Comparison of ENCODE assay signal across 8 mouse cellular contexts in the genomic region with DNA sequence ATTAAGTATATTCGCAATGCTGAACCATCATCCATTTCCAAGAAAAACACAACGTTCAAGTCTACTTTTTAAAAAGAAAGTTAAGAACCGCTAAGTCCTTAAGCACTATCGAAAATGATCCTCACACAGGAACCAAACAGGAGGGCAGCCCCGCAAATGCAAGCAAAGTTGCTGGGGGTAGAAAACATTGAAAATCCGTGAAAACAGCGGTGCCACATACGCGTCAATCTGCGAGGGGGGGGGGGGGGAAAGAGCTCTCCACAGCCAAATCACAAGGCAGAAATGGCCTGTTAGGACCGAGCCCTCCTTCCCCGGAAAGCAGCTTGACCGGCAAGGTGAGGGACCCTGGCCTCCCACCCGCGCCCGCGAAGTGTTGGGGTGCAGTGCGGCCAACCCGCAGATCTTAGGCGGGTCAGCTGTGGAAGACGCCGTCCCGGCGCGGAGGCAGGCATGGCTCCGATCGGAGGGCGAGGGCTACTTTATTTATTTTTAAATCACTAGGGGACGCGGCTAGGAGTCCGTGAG. TPM values are rescaled to one million over a fixed set of nuclear protein-coding genes. Genes with fewer than 3 reads are reported as not detected.
A peak's percentile ranks its signal among the peaks of the same experiment; 100 is the strongest.
DNase-seq lines count a peak whose midpoint lies in the region; ATAC-seq and TF ChIP-seq lines count a peak whose summit lies in the region.

No protein-coding gene starts in this region.

- H3K27ac ChIP-seq in heart, adult 2 months: peak overlapping the region; percentile 75
- H3K27ac ChIP-seq in ES-E14 (ENCODE audit: insufficient read depth, low read depth, low read length, poor library complexity, severe bottlenecking): peak overlapping the region; percentile 95
- H3K27ac ChIP-seq in hindbrain, embryonic 10.5 days: peak overlapping the region; percentile 100

- H3K4me3 ChIP-seq in heart, adult 2 months: peak overlapping the region; percentile 84
- H3K4me3 ChIP-seq in ES-E14 (ENCODE audit: insufficient read depth in 1 of 2, low read depth in 1 of 2, low read length in 2 of 2, poor library complexity in 1 of 2, severe bottlenecking in 1 of 2): peak overlapping the region; percentile 95 to 96
- H3K4me3 ChIP-seq in hindbrain, embryonic 10.5 days: peak overlapping the region; percentile 85
- H3K4me3 ChIP-seq in megakaryocyte, embryonic 14.5 days (replicated peaks): peak overlapping the region; percentile 97

- H3K36me3 ChIP-seq in heart, adult 2 months (ENCODE audit: control insufficient read depth, insufficient read depth, low read length): peaks cover 7% of the 10 kb centered on the region
- H3K36me3 ChIP-seq in ES-E14 (ENCODE audit: control insufficient read depth, insufficient read depth, low read length, poor library complexity, severe bottlenecking): peaks cover 17% of the 10 kb centered on the region
- H3K36me3 ChIP-seq in hindbrain, embryonic 10.5 days: peaks cover 29% of the 10 kb centered on the region
- H3K36me3 ChIP-seq in megakaryocyte, embryonic 14.5 days (replicated peaks; ENCODE audit: low read length): peaks cover 33% of the 10 kb centered on the region

- no peaks in the 10 kb centered on the region for H3K27me3 ChIP-seq in heart, adult 2 months (ENCODE audit: control insufficient read depth, insufficient read depth, low read length)
- H3K27me3 ChIP-seq in hindbrain, embryonic 10.5 days (ENCODE audit: insufficient read depth, poor library complexity, severe bottlenecking): no peaks in the 10 kb centered on the region
- H3K27me3 ChIP-seq in megakaryocyte, embryonic 14.5 days (replicated peaks): no peaks in the 10 kb centered on the region

- no peak for TF ChIP-seq EP300 in heart, adult 2 months (IDR thresholded peaks at IDR 0.05; ENCODE audit: insufficient read depth, low read depth, low read length)

- H3K79me2 ChIP-seq in heart, adult 2 months (replicated peaks; ENCODE audit: control insufficient read depth, insufficient read depth, low read length): no peaks in the 10 kb centered on the region

- TF ChIP-seq CTCF in heart, adult 2 months (IDR thresholded peaks at IDR 0.05): no peak

- no peak for DNase-seq in heart, adult 2 months
- DNase-seq in heart, adult 9 months (ENCODE audit: low spot score in 2 of 2): no peak
- no peak for DNase-seq in ES-E14 (ENCODE audit: low read depth, low spot score)
- DNase-seq in hindbrain, embryonic 10.5 days (ENCODE audit: low spot score): no peak
- no peak for DNase-seq in frontal cortex, postnatal 14 days (ENCODE audit: low spot score in 2 of 2)
- no peak for DNase-seq in right cerebral cortex, adult 2 months (ENCODE audit: low spot score in 2 of 2)

- peaks cover 2% of the 10 kb centered on the region for H3K4me1 ChIP-seq in heart, adult 2 months (ENCODE audit: control insufficient read depth, insufficient read depth, low read length)
- peaks cover 2 to 7% of the 10 kb centered on the region in 2 experiments; a peak in 2 of 4 replicates for H3K4me1 ChIP-seq in ES-E14 (ENCODE audit: control insufficient read depth in 2 of 2, insufficient read depth in 2 of 2, low read length in 2 of 2, poor library complexity in 1 of 2)
- H3K4me1 ChIP-seq in hindbrain, embryonic 10.5 days (replicated peaks): peaks cover 14% of the 10 kb centered on the region
- peaks cover 46% of the 10 kb centered on the region for H3K4me1 ChIP-seq in megakaryocyte, embryonic 14.5 days

- no peak; the same call in 1 of the 2 replicates for ATAC-seq in megakaryocyte progenitor cell, adult 5-6 weeks (replicated peaks; ENCODE audit: poor library complexity)

- H3K9ac ChIP-seq in heart, adult 2 months (ENCODE audit: low read depth, low read length): peak overlapping the region; percentile 43
- H3K9ac ChIP-seq in ES-E14 (ENCODE audit: insufficient read depth, low read depth, low read length, poor library complexity, severe bottlenecking): peak overlapping the region; percentile 99

- in situ Hi-C loops in ES-E14 (cut with MboI; ENCODE audit: low sequenced_read_pairs in 2 of 2, unreplicated experiment in 2 of 2): no loop called here

- TF ChIP-seq POLR2A in heart, adult 2 months (IDR thresholded peaks at IDR 0.05; ENCODE audit: insufficient read depth, low read depth, low read length): no peak

- no peaks in the 10 kb centered on the region for H3K9me3 ChIP-seq in ES-E14 (ENCODE audit: control insufficient read depth, insufficient read depth, low read depth, low read length)
- H3K9me3 ChIP-seq in hindbrain, embryonic 10.5 days: no peaks in the 10 kb centered on the region
- no peaks in the 10 kb centered on the region for H3K9me3 ChIP-seq in megakaryocyte, embryonic 14.5 days

- WGBS in heart, adult 2 months: 2% methylated on average over 31 of the region's 31 CpGs
- 2% methylated on average over 31 of the region's 31 CpGs for WGBS in hindbrain, embryonic 10.5 days

- intact Hi-C loops in heart, adult 2 months (cut with DNase I): loop anchor here (5.0 kb wide), 1 partner anchor 79 kb away; no protein-coding TSS in a partner anchor

TF ChIP-seq in ES-E14, 5 proteins besides CTCF, POLR2A, EP300 and RAD21:
- TF ChIP-seq MAFK (IDR thresholded peaks at IDR 0.05; ENCODE audit: insufficient read depth, low read depth, low read length): no peak
- TF ChIP-seq CHD2 (IDR thresholded peaks at IDR 0.05; ENCODE audit: low read depth, low read length): no peak
- TF ChIP-seq ZC3H11A (IDR thresholded peaks at IDR 0.05; ENCODE audit: borderline replicate concordance, low read depth, low read length): no peak
- no peak for TF ChIP-seq HCFC1 (IDR thresholded peaks at IDR 0.05; ENCODE audit: borderline replicate concordance, insufficient read depth, low read length)
- no peak for TF ChIP-seq ZNF384 (IDR thresholded peaks at IDR 0.05; ENCODE audit: low read depth, low read length)

RNA-seq across cellular contexts. Expression of a gene that starts 0.9 kb away (rescaled TPM):
- 1 to 10 TPM; 9.1 to 9.2 TPM for total RNA-seq in heart, adult 2 months (2021)
- polyA plus RNA-seq in heart, adult 2 months (2012; rRNA removed): 1.1 and 1.7 TPM in 2 replicates
- total RNA-seq in ES-E14 (2012; rRNA removed): 144 and 190 TPM in 2 replicates
- 389 and 567 TPM in 2 replicates for polyA plus RNA-seq in hindbrain, embryonic 10.5 days (2016; fragmentation: Nextera tagmentation; extraction: Ambion mirVana)
- polyA plus RNA-seq in megakaryocyte, embryonic 14.5 days (2012; ENCODE audit: insufficient read depth, low replicate concordance): 9.4 and 95.5 TPM in 2 replicates
- total RNA-seq in megakaryocyte progenitor cell, adult 5-6 weeks (2015): 432 and 457 TPM in 2 replicates
- total RNA-seq in megakaryocyte progenitor cell, adult 5-6 weeks (2017): 491 and 530 TPM in 2 replicates

RNA-seq across cellular contexts. Expression of a gene that starts 23.2 kb away (rescaled TPM):
- total RNA-seq in heart, adult 2 months (2021): 10 to 100 TPM; 11.6 to 13.8 TPM
- 5.1 and 6.9 TPM in 2 replicates for polyA plus RNA-seq in heart, adult 2 months (2012; rRNA removed)
- 61.5 and 76.8 TPM in 2 replicates for total RNA-seq in ES-E14 (2012; rRNA removed)
- 81.9 and 97.8 TPM in 2 replicates for polyA plus RNA-seq in hindbrain, embryonic 10.5 days (2016; fragmentation: Nextera tagmentation; extraction: Ambion mirVana)
- polyA plus RNA-seq in megakaryocyte, embryonic 14.5 days (2012; ENCODE audit: insufficient read depth, low replicate concordance): 20.8 and 44.3 TPM in 2 replicates
- 56.9 and 60.7 TPM in 2 replicates for total RNA-seq in megakaryocyte progenitor cell, adult 5-6 weeks (2015)
- 73.0 and 90.5 TPM in 2 replicates for total RNA-seq in megakaryocyte progenitor cell, adult 5-6 weeks (2017)

RNA-seq across cellular contexts. Expression of a gene that starts 55.1 kb away (rescaled TPM):
- total RNA-seq in heart, adult 2 months (2021): not detected
- 0.29 TPM in 1 of 2 replicates, not detected in the other for polyA plus RNA-seq in heart, adult 2 months (2012; rRNA removed)
- not detected in 2 replicates for total RNA-seq in ES-E14 (2012; rRNA removed)
- 0.61 and 0.90 TPM in 2 replicates for polyA plus RNA-seq in hindbrain, embryonic 10.5 days (2016; fragmentation: Nextera tagmentation; extraction: Ambion mirVana)
- not detected in 2 replicates for polyA plus RNA-seq in megakaryocyte, embryonic 14.5 days (2012; ENCODE audit: insufficient read depth, low replicate concordance)
- total RNA-seq in megakaryocyte progenitor cell, adult 5-6 weeks (2015): 0.88 and 1.6 TPM in 2 replicates
- total RNA-seq in megakaryocyte progenitor cell, adult 5-6 weeks (2017): not detected in 2 replicates

Comparison
In these comparisons a context has a peak if more than half of its experiments do, and no peak if none do; other contexts are left out.
1. RNA of a gene that starts 0.9 kb away (total RNA-seq): 432 to 530 TPM in megakaryocyte progenitor cell, adult 5-6 weeks and 144 to 190 TPM in ES-E14; 9.1 to 9.2 TPM in heart, adult 2 months; every median in the first group is over 10 times any median in the second.
2. Peak in every context shown above with its lines, with median percentiles within 50 percentile points of each other: H3K27ac ChIP-seq and H3K4me3 ChIP-seq.